Mouse (Mus musculus) right cerebral cortex, postnatal 4 days (tissue): ENCODE measurements around the gene Ppp1r14c.
"Not testable (repeated sequence)": the region's sequence is repeated elsewhere in the genome, so short reads cannot be mapped to it uniquely, and the experiment has no call there.

Source experiments
- DNase-seq: peaks from one replicate; pipeline ENCODE4 v3.0.0-alpha.2; 2022

Gene Ppp1r14c

DNA sequence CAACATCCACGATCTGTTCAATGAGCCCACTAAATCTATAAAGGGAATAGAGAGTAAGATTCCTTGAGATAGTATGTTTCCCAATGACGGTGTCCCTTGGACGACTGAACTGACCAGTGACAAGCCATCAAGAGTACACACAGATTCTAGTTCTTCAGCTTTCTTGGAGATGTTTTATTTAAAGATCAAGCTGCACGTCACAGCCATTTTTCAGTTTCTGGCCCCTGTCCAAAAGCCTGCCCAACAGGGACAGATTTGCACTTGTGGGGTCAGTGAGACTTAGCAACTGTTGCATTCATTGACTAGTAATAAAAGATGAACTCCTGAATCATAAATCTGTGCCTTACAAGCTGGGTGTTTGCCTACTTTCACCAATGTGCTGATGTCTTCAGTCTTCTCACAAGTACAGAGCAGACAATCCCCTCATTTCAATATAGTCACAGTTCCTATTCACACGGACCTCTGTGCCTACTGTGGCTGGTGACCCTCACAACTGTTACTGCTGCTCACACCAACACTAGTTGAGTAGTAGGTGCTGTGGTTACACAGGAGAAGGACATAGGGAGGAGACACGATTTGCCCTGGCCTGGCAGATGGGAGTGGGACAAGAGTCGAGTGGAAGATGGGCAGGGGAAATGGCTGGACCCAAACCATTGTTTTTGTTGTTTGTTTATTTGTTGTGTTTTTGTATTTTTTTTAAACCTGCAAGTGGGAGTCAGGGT, 37.7 kb downstream of the Ppp1r14c start:
- DNase-seq, result peak; percentile 21

DNA sequence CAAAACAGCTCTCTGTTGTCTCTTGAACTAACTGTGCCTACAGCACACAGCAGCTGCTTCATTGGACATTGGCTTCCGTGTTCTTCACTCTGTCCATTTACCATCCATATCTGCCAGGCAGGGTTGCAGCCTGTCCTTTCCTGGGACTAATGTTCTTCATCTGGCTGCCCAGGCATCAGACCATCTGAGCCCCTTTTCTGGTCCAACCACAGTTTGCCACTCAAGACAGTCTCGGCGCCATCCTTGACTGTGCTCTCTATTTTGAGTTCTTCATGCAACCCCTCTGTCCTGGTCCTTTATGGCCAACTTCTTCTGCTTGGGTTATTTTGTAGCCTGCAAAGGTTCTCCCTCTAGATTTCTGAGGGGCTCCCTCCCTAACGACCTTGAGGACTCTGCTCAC, 38.5 kb downstream of the Ppp1r14c start:
- DNase-seq, result no peak

DNA sequence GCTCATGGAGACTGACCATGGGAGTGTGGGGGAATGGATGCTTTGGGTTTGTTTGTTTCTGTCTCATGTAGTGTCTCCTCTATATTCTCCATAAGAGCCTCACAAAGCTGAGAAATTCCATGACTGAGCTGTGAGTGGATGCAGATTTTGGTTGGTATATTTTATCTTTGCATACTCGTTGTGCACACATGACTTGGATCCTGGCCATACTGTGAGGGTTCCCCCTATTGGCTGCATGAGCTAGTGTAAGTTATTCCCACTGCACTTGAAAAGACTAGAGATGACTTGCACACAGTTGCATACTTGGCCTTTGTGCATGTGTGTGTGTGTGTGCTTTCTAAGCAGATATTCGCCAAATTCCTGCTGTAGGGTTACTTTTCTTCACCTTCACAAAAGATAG, 40.4 kb downstream of the Ppp1r14c start:
- DNase-seq, result no peak

- DNase-seq, result no peak
Measured at GRCm38 (mm10) chr10:3408036-3408661, 42.3 kb downstream of the Ppp1r14c start.

DNA sequence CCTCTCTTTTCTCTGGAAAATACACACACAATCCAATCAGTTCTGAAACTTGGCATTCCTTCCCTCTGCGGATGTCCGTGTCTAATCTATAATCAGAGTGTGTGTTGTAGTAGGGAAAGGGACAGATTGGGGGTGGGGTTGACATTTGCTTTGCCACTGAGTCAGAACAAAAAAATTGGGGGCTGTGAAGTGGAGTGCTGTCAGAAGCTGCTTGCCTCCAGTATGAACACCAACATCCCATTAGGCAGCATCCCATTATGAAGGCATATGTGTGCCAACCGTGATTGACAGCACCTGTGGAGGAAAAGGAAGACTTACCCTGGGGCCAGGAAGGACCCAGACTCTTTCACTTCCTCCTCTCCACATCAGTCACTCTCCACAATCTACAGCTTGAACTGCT, 42.8 kb downstream of the Ppp1r14c start:
- DNase-seq, result no peak

DNA sequence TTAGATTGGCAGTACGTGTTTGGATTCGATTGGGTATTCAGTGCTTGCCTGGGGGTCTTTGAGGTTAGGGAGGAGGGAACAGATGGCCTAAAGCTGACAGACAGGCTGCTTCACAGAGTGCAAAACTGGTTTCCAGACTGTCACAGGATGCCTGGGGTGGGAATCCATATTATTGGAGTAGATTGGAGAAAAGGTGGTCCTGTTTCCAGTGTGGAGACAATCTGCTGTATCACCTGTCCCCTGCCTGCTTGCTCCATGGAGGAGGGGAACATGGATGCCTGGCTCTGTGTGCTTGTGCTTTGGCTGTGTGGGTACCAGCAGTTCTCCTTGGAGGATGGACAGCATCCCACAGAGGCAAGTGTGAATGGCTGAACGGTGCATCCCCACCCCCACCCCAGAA, 45.4 kb downstream of the Ppp1r14c start:
- no peak for DNase-seq

DNA sequence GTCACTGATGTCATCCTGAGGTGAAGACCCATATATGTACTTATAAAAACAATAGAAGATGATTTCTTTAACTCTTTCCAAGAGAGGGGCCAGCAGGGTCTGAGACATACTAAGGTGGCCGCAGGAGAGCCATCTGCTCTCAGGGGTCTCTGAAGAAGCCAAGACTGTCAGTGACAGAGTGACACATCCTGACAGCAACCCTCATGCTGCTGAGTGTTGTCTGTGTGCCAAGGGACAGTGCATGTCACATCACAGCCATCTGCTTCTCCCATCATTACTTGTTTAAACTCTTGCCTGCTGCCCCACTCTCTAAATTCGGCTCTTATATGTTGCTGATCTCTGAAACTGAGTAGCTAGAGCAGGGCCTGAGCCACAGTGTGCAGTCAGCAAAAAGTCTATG, 45.8 kb downstream of the Ppp1r14c start:
- DNase-seq, result no peak

GRCm38 (mm10) chr10:3414813-3415212, 49.0 kb downstream of the Ppp1r14c start:
- DNase-seq, result no peak

- DNase-seq, result no peak
Measured at GRCm38 (mm10) chr10:3416565-3416964, 50.7 kb downstream of the Ppp1r14c start.

DNA sequence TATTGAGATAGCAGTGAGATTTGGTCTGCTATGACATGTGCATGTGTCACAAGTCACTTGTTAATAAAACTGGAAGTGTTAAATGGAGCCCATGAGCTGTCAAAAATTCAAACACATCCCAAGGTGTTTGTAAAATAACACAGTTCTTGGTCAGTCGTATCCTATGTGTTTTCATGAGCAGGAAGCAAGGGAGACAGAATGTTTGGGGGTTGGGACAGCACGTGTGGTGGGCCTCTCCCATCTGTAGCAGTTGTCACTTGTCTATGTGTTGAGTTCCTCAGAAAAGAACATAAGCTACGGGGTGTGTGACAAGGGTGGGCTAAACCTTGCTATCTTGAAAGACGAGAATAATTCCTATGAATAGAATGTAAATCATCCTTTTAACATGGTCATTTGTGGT, 51.6 kb downstream of the Ppp1r14c start:
- DNase-seq, result no peak

- DNase-seq, result no peak
Measured at GRCm38 (mm10) chr10:3424016-3424415, 58.2 kb downstream of the Ppp1r14c start.

GRCm38 (mm10) chr10:3427689-3428399, 62.0 kb downstream of the Ppp1r14c start:
- peak; percentile 35 for DNase-seq

DNA sequence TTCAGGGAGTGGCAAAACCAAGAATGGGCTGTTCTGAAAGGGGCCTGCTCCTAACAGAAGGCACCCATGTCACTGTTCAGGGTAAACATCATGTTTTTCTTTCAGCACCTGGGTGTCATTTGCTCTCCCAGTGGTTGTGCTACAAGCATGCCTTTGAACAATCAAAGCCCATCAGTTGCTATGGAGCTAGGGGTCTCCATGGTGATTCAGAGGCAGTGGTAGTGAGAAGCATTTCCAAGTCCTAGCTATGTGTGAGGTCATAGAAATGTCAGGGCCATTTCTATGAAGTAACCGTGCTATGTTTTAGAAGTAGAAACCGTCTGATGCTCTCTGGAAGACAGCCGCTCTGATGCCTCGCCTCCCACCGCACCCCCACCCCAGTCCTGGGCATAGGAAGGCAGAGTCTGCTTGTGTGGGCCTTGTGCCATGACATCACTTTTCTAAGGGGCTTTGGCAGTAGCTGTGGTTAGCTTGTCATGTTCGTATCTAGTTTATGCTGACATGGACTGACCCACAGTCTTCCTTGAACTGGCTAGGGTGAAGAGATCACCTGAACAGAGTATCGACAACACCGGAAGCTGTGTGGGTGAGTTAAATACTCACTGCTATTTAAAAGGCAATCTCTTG, 69.1 kb downstream of the Ppp1r14c start:
- no peak for DNase-seq

- DNase-seq, result no peak
Measured at GRCm38 (mm10) chr10:3440722-3441471, 75.0 kb downstream of the Ppp1r14c start.

DNA sequence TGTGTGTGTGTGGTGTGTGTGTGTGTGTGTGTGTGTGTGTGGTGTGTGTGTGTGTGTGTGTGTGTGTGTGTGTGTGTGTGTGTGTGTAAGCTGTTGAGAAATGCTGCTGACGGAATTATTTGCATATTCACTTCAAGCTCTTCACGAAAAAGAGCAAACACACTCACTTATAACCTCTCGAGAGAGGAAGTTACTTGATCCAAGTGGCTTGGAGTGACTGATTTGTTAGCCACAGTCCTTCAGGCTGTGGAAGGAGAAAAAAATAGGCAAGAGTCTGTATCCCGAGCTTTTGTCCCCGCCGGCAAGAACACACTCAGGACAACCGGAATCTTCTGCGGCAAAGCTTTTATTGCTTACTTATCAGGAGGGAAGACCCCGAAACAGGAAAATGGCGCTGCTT, 80.9 kb downstream of the Ppp1r14c start:
- not testable (repeated sequence) for DNase-seq

- no peak for DNase-seq
Measured at GRCm38 (mm10) chr10:3448699-3449098, 82.8 kb downstream of the Ppp1r14c start.

DNA sequence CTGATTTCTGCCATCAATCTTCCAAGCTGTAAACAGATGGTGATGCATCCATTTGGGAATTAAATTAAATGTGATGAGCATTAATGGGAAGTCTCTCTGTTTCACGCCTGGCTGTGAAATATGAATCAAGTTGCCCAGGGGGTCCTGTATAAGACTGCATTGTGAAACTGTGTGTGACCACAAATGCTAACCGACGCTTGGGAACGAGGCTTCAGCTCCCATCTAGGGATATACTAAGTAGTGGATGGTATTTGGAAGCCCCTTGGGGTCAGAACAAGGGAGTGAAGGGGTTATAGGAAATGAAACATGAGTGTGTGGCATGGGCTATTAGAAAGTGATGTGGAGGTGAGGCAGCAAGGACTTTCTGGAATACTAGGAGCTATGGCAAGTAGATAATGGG, 86.1 kb downstream of the Ppp1r14c start:
- no peak for DNase-seq

- DNase-seq, result no peak
Measured at GRCm38 (mm10) chr10:3452822-3453475, 87.1 kb downstream of the Ppp1r14c start.

DNA sequence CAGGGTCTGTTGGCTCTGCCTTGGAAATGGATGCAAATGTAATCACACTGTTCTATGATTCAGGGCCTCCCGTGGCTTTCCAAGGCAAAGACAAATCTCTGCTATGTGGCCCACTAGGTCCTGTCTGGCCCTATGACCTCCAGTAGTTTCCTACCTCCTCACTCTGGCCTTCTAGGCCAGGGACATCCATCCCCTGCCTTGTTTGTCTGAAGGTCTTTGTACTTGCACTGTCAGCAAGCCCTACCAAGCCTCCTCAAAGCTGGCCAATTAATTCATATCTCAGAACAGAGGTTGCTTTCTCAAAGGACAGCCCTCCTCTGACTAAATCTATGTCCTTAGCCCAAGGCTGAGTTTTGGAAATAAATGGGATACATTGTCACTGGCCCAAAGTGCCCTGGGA, 92.8 kb downstream of the Ppp1r14c start:
- DNase-seq, result no peak

GRCm38 (mm10) chr10:3460841-3461240, 95.0 kb downstream of the Ppp1r14c start:
- DNase-seq, result no peak

DNA sequence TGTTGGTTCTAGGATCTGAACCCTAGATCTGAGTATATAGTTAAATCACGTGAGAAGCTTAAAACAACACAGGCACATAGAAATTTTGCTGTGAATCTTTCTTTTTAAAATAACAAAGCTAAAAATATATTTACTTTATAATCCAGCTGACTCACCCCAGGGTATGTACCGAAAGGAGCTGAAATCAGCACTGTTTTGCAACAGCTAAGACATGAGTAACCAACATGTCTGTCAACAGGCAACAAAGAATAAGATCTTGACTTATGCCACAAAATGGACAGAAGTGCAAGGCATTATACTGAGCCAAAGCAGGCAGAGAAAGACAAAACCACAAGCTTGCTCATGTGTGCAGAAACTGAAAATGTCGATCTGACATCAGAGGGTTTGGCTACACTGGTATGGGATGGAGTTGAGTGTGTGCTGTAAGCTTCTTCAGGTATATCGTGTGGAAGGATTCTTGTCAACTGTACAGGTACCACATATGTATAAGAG, 100.3 kb downstream of the Ppp1r14c start:
- no peak for DNase-seq

- DNase-seq, result no peak
Measured at GRCm38 (mm10) chr10:3468590-3468989, 102.7 kb downstream of the Ppp1r14c start.
